Mouse (Mus musculus) left cerebral cortex, adult 11 months (tissue): Measurements from ENCODE around the gene Pcsk2.

Experiments used
- DNase-seq: peaks from one replicate; pipeline ENCODE4 v3.0.0; 2022; ENCODE audit warnings: low spot score

Gene Pcsk2

DNA sequence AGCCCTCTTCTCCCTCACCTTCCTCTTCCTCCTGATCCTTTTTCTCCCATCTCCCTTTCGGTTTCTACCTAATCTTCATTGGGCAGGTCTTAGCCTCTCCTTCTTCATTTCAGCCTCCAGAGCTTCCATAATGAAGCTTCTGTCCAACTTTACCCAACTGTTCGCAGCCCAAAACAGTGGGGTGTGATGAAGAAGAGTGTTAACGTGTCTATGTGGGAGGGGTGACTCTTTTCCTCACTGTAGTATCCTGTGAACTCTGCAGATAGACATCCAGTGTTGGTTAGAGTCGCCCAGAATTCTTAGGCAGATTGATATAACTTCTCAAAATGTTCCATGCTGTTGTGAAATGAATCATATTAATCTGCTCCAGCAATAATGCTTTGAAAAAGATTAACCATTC is 98.4 kb downstream of the Pcsk2 start:
- no peak for DNase-seq

DNA sequence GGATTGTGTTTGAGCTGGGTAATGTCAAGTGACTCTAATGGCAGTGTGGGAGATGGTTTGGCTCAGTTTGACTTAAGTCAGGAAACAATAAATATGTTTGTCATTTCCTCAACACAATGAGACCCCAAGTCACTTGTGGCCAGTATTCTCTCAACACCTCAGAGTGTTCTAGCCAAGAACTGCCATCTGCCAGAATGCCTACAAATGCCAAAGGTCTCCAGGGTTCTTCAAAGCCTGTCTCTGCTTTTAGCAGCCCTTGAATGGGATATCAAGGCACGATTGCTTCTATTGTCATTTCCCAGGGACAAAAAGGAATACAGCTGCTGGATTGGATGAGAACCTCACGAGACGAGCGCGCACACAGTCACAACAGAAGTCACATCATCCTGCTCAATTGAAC is 100.0 kb downstream of the Pcsk2 start:
- DNase-seq = no peak

DNA sequence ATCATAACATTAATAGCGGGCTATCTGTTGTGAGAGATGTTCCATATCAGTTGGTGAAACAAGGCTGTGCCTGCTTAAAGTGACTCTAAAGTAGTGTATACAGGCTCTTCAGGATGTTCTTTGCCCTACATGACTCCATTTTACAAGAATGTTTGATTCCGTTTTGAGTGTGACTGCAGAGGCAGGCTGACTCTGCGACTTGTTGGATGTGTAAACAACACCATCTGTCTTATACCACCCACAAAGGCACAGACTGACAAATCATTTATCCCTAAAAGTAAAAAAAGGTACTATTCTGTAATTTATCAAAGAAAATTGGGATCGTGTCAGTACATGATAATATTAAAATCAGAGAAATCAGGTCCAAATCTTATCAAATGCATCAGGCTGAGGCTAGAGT is 108.7 kb downstream of the Pcsk2 start:
- DNase-seq = no peak

DNA sequence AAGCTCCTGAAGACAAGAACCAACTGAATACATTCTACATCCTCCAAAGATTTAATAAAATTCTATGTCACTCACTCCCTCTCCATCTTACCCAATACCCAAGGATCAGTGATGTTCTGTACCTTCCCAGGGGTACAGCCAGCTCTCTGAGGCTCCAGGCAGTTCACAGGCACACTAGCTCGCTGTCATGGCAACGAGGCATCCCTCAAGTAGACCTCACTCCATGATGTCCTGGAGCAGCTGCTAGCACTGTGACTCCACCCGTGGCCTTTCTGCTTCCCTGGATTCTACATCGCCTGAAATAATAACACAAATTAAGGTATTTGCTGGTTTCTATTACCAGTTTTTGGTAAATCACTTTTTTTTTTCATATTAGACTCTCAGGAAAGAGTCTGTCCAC is 111.0 kb downstream of the Pcsk2 start:
- no peak for DNase-seq

DNA sequence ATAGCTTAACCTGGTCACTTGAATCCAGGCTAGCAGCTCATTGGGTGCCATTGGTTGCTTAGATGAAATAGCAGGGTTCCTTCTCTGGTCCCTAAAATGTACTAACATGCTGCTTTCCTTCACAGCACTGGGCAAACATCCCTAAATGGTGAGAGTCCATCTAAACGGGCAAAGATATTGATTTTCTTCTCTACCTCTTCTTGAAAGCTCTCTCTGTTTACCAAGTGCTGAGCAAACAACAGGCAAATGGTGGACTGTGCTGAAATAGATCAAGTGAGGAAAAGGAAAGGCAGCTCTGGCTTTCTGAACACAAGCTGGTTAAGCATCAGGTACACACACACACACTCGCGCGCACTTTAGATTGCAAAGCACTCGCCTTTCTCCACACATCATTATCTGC is 120.8 kb downstream of the Pcsk2 start:
- no peak for DNase-seq

DNA sequence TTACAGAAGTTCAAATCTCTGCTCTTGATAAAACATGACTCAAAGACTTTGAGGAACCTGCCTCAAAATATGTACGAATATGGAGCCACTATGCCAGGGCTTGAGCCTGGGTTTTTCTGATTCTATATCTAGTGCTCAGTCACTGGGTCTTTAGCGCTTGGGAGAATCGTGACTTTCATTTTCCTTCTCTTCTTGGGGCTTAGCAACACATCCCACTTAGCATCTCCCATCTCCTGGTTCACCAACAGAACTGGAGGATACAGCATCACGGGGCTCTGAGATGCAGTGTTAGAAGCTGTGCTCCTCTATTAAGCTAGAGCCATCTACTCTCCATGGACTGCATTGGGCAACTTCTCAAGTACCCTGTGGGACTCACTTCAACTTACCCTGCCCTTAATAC is 131.9 kb downstream of the Pcsk2 start:
- no peak for DNase-seq

DNA sequence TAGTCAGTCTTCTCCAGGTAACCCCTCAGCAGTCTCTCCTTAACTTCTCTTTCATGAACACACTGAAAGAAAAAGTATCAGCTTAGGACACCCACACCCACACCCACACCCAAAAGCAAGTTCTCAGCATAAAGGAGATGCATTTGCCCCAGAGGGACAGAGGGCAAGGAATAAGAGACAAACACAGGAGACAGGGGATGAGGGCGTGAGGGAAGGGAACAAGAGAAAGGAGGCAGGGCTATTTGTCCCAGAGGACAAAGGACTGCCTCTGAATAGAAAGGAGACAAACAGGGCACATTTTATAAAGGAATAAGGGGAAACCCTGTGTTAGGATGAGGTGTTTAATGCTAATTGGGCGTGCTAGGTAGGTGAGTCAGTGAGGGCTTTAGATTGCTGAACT is 133.6 kb downstream of the Pcsk2 start:
- DNase-seq = no peak

DNA sequence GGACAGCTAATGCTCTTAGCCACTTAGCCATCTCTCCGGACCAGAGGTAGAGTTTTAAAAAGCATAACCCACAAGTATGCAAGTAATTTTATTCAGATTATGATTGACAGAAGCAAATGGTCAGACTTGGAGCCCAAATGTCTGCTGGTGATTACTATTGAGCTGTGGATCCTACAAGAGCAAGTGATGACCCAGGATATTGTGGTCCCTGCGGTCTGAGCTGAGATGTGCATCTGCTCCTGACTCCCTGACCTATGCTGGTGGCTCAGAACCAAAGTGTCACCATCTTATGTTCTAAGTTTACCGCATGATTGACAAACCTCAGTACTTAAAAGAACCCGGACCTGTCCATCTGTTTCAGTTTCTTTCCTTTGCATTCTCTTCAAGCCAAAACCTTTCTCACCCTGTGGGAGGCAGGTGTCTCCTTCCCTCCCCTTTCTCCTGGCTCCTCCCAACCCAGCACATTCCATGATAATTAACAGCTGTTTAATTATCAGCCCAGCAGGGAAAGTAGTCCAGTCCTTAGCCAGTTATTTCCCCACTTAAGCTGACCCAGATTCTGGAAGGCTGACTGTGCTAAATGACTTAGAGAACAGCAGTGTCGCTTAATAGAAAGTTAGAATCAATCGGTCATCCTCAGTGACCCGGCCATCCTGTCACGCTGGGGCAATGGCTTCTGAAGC is 136.1 kb downstream of the Pcsk2 start:
- no peak for DNase-seq

DNA sequence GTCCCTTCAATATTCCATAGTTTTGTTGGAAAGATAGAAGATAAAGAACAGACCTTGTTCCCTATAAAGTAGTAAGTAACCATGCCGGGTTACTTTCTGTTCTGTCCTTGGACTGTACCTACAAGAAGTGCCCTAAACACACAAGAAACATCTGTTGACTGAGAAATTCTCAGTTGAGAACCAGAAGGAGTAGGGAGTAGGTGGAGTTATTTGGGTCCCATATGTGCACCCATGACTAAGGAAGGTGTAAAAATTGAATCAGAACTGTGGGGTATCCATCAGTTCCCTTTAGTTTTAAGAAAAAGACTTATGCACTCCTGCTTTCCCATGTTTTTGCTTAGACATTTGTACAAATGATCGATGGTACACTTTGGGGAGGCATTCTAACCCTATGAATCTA is 137.6 kb downstream of the Pcsk2 start:
- DNase-seq = no peak

DNA sequence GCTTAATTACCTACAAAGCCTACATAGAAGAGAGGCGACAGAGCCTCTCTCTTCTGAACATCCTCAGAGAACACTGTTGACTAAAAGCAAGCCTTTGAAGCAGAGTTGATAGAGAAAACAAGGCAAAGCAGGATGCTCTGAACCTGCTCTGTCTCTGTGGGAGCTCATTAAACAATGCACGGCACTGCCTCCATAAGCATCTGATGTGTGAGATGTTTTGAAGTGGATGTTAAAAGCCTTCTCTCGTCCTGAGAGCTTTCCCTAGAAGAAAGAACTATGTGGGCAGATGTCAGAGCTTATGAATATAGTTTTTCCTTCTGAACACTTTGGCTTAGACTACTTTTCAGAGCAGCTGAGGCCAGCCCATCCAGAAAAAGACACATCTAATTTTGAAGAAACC is 145.3 kb downstream of the Pcsk2 start:
- DNase-seq = no peak

DNA sequence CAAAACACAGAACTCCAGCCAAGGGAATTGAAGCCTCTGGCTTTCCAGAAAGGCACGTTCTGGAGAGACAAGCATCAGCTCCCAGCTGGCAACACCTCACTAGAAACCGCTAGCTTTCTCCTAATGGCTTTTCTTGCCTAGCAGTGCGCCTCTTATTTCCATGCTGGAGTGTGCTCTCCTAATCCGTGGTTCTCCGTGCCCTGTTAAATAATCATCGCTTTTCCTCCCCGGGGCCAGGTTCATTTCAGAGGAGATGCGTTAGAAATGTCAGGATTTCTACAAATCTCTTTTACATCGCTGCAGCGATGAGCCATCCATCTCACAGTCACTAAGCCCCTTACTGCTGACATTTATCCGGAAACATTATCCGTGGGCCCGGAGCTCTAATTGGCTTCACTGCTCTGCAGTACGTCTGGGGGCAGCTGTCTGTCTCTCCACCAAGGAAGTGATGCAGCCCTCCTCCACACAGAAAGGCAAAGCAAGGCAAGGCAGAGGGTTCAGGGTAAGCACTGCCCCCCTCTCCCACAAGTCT is 150.1 kb downstream of the Pcsk2 start:
- no peak for DNase-seq

DNA sequence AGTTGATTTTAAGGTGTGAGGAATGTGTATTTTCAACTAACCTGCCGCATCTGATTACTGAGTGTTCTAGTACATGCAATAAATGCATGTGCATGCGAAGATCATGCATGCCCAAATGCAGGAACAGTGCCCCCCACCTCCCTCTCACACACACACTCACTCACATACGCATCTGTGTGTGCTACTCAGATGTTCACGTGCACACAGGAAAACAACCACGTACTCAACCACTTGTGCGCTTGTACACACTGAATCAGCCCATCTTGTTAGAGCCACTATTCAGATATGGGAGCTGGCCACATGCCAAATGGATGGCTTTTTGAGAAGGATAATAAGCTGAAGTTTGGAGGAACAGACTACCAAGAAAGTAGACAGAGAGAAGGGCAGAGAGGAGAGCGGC is 150.7 kb downstream of the Pcsk2 start:
- no peak for DNase-seq

DNA sequence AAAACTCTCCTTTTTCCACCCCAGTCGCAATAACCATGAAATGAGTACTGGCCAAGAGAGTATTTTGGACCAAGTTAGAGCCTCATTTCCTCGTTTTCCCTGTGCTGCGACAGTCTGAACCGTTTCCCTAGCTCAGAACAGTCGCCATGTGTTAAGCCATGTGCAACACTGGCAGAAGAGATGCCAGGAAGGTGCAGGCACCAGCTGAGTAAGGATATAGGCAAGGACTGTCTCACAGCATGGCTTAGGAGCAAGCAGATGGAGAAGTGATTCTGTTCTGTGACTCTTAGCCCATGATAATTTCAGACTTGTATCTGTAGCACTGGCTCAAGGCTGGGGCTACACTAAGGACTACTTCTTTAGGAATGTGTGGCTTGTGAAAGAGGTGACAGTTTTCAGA is 155.2 kb downstream of the Pcsk2 start:
- no peak for DNase-seq

DNA sequence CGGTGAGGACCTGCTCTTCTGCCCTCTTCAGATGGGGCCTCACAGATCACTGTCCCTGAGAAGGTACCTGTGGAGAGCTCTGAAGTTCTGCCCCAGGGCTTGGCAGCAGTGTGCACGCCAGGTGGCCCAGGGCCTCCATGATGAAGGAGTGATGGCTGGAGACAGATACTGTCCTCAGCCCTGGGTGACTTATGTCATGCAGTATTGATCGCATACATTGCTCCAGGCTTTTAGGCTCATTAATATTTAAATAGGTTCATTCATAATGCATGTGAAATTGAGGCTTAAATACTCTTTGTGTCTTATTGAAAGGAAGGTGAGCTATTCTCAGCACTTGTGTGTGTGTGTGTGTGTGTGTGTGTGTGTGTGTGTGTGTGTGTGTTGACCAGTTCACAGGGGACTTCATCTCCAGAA is 157.0 kb downstream of the Pcsk2 start:
- no peak for DNase-seq

DNA sequence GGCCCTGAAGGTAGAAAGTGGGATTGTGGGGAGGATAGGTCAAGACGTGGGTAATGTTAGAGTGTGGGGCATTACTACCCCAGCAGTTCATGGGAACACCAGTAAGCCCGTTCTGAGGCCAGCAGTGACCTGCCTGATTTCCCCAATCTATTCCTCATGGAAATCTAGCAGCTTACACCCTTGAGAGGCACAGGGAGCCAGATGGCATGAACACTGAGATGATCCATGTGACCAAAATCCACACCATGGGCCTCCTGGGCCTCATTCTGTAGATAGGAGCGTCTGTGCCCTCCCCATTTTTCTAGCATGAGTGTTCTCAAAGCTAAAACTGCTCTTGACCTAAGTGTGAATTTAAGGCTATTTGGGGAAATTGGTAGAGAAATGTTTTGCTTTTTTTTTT is 162.2 kb downstream of the Pcsk2 start:
- no peak for DNase-seq

DNA sequence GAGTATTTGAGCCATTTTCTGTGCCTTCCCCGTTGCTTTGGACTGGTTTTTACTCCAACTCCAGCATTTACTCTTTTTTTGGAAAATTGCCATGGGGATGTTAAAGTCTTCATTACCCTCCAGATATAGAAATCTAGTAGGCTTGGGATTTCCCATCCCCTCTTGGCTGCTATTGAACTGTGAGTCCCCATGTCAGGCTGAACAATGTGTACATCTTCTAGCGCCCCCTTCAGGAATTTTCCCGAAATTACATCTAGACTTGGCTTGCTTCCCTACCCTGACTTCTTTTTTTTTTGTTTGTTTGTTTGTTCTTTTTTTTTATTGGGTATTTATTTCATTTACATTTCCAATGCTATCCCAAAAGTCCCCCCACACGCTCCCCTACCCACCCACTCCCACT is 163.3 kb downstream of the Pcsk2 start:
- no peak for DNase-seq

DNA sequence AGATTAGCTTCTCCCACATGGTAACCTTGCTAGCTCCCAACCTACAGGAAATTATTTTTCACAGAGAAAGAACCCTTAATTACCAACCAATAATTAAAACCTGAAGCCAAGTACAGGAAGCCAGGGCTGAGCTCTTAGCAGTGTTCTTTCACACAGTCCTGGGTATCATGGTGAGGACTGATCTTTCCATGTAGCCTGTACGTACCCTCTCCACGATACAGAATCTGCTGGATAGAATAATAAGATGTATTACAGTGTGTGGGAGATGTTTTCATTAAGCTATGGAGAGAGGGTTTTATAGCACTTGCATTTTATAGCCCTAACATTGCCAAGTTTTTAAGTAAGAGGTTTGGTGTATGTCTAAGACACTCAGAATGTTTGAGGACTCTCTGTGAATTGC is 164.0 kb downstream of the Pcsk2 start:
- DNase-seq = no peak

DNA sequence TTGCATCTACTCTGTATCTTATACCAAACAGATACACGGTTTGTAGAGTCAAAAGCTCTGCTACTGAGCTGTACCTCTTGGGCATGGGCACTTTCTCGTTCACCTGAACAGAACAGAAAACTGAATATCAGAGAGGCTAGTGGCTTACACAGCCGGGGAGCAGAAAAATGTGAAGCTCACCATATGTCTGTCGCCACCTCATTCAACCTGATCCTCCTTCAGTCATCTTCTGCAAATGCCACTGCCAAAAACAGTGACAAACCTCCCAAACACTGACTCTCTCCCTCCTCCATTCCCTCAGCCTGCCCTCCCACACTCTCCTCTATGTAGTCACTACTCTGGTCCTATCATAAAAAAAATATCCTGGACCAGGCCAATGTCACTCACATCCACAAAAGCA is 165.9 kb downstream of the Pcsk2 start:
- DNase-seq = no peak

DNA sequence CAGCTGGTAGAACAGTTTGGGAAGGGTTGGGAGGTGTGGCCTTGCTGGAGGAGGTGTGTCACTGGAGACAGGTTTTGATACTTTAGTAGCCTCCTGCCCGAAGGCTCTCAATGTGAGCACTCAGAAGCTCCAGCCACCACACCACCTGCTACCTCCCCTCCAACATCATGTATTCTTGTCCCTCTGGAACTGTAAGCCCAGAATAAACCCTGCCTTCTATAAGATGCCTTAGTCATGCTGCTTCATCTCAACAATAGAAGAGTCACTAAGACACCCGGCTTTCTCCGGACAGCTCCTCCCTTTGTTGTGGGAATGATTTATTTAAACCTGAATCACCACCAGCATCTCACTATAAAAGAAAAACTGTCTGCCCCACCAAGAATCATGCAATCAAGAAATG is 166.9 kb downstream of the Pcsk2 start:
- DNase-seq = no peak

DNA sequence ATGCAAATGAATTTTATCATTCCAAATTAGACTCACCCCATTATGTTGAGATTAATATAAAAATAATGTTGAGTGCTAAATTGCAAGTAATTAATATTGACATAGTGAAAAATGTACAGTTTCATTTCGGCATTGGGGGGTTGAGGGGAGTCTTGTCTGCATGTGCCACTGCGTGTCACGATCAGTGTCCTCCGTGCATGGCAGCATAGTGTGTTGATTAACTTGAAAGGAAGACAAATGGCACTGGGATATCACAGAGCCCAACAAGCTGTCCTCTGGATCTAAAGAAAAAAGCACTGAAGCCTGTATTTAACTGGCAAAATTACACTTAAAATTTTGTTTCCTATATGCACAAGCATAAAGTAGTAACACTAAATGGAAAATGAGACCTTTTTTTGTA is 167.9 kb downstream of the Pcsk2 start:
- DNase-seq = no peak

DNA sequence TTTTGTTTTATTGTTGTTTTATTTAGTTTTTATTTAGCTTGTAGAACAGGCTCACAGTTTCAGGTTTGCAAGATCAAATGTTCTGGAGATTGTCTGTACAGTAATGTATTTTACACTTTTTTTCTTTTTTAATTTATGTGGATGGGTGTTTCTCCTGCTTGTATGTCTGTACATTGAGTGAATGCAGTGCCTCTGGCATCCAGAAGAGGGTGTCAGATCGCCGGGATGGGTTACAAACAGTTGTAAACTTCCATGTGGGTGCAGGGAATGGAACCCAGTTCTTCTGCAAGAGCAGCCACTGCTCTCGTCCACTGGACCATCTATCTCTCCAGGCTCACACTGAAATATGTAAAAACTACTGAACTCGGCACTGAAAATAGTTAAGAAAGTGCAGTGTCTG is 169.2 kb downstream of the Pcsk2 start:
- no peak for DNase-seq

DNA sequence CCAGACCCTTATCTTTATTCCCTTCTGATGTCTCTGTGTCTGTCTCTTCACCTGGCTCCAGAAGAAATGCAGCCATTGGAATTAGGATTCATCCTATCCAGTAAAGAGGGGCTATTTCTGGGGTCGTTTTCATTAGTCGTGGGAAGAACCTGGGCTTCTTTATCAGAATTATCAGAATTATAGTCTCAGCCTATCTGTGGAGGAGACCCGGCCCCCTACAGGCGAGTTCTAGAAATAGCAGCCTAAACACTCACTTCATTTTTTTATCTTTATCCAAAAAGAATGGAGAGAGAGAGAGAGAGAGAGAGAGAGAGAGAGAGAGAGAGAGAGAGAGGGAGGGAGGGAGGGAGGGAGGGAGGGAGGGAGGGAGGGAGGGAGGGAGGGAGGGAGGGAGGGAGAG is 177.3 kb downstream of the Pcsk2 start:
- no peak for DNase-seq

DNA sequence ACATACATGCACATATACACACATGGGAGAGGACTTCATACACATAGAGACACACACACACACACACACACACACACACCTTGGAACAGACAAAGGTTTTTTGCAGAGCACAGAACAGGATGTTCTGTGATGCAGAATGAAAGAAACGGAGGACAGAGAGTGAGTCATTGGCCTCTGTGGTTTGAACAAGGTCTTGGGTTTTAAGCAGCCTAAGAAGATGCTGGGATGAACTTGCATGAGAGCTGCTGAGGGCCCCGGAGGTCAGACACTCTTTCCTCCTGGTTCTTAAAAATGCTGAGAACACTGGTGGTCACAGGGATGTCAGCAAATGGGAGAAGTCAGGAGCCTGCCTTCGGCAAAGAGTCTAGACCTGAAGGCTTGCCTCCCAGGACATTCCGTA is 178.1 kb downstream of the Pcsk2 start:
- no peak for DNase-seq

DNA sequence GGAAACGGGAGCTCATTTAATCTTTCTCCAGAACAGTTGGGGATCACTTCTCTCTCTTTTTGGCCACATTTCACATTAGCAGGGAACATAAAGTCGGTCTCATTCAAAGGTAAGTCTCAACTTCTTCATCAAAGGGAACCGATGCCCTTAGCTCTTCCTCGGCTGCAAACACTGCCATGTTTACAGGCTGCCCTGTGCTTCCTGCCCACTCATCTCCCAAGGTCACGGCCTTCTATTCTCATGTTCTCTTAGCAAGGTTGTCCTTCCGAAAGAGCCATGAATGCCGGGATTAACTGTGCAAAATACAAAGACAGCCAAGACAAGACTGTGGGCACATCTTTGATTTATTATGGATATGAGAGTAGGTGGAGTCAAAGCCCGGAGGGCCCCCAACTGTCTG is 178.8 kb downstream of the Pcsk2 start:
- no peak for DNase-seq

DNA sequence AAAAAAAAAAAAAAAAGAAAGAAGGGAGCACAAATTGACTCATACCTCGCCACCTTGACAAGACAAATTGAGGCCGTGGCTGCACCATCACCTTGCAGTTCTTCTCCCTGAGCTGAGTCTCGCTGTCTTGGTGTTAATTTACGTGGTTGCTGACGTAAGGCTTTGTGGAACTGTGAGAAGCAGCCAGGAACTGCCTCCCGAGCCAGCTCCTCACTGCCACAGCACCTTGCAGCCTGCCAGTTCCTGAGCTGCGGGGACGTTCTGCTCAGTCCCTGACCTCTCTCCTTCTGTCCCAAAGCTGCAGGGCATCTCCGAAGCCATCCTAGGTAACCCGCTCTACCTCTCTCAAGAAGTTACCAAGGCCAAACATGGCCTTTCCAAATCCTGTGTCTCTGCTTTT is 186.5 kb downstream of the Pcsk2 start:
- DNase-seq = no peak
